ENCODE assay signal across 8 mouse cellular contexts in the genomic region with DNA sequence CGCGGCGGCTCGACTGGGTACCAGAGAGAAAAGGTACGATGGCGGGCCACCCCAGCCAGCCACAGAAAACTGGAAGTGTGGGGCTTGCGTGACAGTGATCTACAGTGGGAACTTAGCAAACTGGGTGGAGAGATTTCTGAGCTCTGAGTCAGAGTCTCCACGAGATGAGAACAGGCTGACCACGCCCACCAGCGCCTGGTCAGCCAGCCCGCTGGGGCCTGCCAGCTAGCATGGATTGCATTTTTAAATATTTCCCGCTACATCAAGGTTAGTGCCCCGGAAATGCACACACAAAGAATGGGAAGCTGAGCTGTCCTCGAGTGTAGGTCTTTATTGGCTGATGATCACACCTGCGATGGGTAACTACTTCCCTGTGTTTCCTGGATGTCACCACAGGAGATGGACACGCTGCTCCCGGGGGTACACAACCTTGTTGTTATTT. TPM values are rescaled to one million over a fixed set of nuclear protein-coding genes. Genes with fewer than 3 reads are reported as not detected.
A peak's percentile ranks its signal among the peaks of the same experiment; 100 is the strongest.
DNase-seq lines count a peak whose midpoint lies in the region; TF ChIP-seq lines count a peak whose summit lies in the region.

No protein-coding gene starts in this region.

- H3K4me1 ChIP-seq in CH12.LX (ENCODE audit: control insufficient read depth in 1 of 2, insufficient read depth in 2 of 2): no peaks in the 10 kb centered on the region
- peaks cover 9% of the 10 kb centered on the region for H3K4me1 ChIP-seq in forebrain, embryonic 10.5 days
- H3K4me1 ChIP-seq in megakaryocyte, embryonic 14.5 days: peaks cover 5% of the 10 kb centered on the region

- dilution Hi-C loops in CH12.LX (cut with MboI; ENCODE audit: extremely low pct_ligation_motif_present, extremely low pct_unique_long_range_greater_than_20kb, low sequenced_read_pairs): no loop called here

- no peak overlapping the region for H3K4me2 ChIP-seq in CH12.LX (ENCODE audit: insufficient read depth, low read depth, poor library complexity, severe bottlenecking)

- TF ChIP-seq POLR2A in CH12.LX (IDR thresholded peaks at IDR 0.05; ENCODE audit: low read depth, low read length): no peak; the same call in 1 of the 2 replicates

- H3K9me3 ChIP-seq in CH12.LX (replicated peaks; ENCODE audit: low read length): no peaks in the 10 kb centered on the region
- no peaks in the 10 kb centered on the region for H3K9me3 ChIP-seq in forebrain, embryonic 10.5 days
- H3K9me3 ChIP-seq in megakaryocyte, embryonic 14.5 days: no peaks in the 10 kb centered on the region

- no peaks in the 10 kb centered on the region for H3K79me2 ChIP-seq in CH12.LX (replicated peaks; ENCODE audit: control insufficient read depth, extremely low read depth, insufficient read depth, poor library complexity, severe bottlenecking)

- no peak for TF ChIP-seq CTCF in CH12.LX (conservative IDR thresholded peaks at IDR 0.05 in 1 of 2, IDR thresholded peaks at IDR 0.05 in 1 of 2; ENCODE audit: low read depth in 2 of 2, low read length in 2 of 2)

- no peak for TF ChIP-seq RAD21 in CH12.LX (IDR thresholded peaks at IDR 0.05; ENCODE audit: low read depth, low read length)

- intact Hi-C loops in heart, postnatal 14 days (cut with DNase I): no loop called here

- no peaks in the 10 kb centered on the region for H3K36me3 ChIP-seq in CH12.LX (replicated peaks in 1 of 2; ENCODE audit: control insufficient read depth in 1 of 2, insufficient read depth in 1 of 2, low read length in 1 of 2)
- no peaks in the 10 kb centered on the region for H3K36me3 ChIP-seq in forebrain, embryonic 10.5 days (replicated peaks)
- H3K36me3 ChIP-seq in megakaryocyte, embryonic 14.5 days (replicated peaks; ENCODE audit: low read length): no peaks in the 10 kb centered on the region

- H3K4me3 ChIP-seq in CH12.LX (replicated peaks in 1 of 3; ENCODE audit: low read depth in 2 of 3, low read length in 2 of 3, poor library complexity in 1 of 3): peak overlapping the region; percentile 7 to 32 (median 10)
- peak overlapping the region; percentile 63 for H3K4me3 ChIP-seq in forebrain, embryonic 10.5 days
- H3K4me3 ChIP-seq in megakaryocyte, embryonic 14.5 days (replicated peaks): peak overlapping the region; percentile 87

- DNase-seq in CH12.LX (ENCODE audit: extremely low read depth): peak; percentile 24
- DNase-seq in adrenal gland, adult 2 months: peak; percentile 89
- DNase-seq in forebrain, embryonic 10.5 days (ENCODE audit: extremely low spot score, low spot score): no peak
- DNase-seq in heart, postnatal 14 days: peak; percentile 51 to 69
- peak; percentile 78 to 86 for DNase-seq in kidney, postnatal 4 days
- peak; percentile 88 for DNase-seq in urinary bladder, postnatal 14 days (ENCODE audit: low spot score)
- DNase-seq in layer of hippocampus, adult 18-20 months (ENCODE audit: low spot score in 2 of 2): no peak

- in situ Hi-C loops in CH12.LX (cut with MboI; ENCODE audit: low pct_ligation_motif_present, low pct_unique_long_range_greater_than_20kb, low sequenced_read_pairs): no loop called here

- no peak overlapping the region for H3K27ac ChIP-seq in CH12.LX (ENCODE audit: insufficient read depth, low read depth)
- peak overlapping the region; percentile 74 for H3K27ac ChIP-seq in forebrain, embryonic 10.5 days

- H3K27me3 ChIP-seq in CH12.LX (replicated peaks): no peaks in the 10 kb centered on the region
- H3K27me3 ChIP-seq in forebrain, embryonic 10.5 days (ENCODE audit: poor library complexity, severe bottlenecking): no peaks in the 10 kb centered on the region
- H3K27me3 ChIP-seq in megakaryocyte, embryonic 14.5 days (replicated peaks): peaks cover 16% of the 10 kb centered on the region

- 25% methylated on average over 17 of the region's 17 CpGs for WGBS in forebrain, embryonic 10.5 days

- no peak for TF ChIP-seq EP300 in CH12.LX (IDR thresholded peaks at IDR 0.05; ENCODE audit: low read length)

- no peak overlapping the region for H3K9ac ChIP-seq in CH12.LX (ENCODE audit: insufficient read depth, low read depth)

TF ChIP-seq in CH12.LX, 34 proteins besides CTCF, POLR2A, EP300 and RAD21:
- TF ChIP-seq SMC3 (IDR thresholded peaks at IDR 0.05; ENCODE audit: low read depth, low read length) (no peak), GABPA (IDR thresholded peaks at IDR 0.05; ENCODE audit: insufficient replicate concordance, low read depth, low read length) (no peak), HCFC1 (IDR thresholded peaks at IDR 0.05; ENCODE audit: low read depth, low read length) (no peak), TCF12 (IDR thresholded peaks at IDR 0.05; ENCODE audit: low read depth, low read length) (no peak), ELF1 (IDR thresholded peaks at IDR 0.05; ENCODE audit: low read depth, low read length) (no peak), E2F4 (IDR thresholded peaks at IDR 0.05; ENCODE audit: insufficient replicate concordance, low read depth, low read length) (no peak), MEF2A (IDR thresholded peaks at IDR 0.05; ENCODE audit: borderline replicate concordance, low read depth, low read length) (no peak), CHD1 (IDR thresholded peaks at IDR 0.05; ENCODE audit: low read depth, low read length) (no peak), USF2 (conservative IDR thresholded peaks at IDR 0.05; ENCODE audit: low read depth, low read length) (no peak), ZC3H11A (IDR thresholded peaks at IDR 0.05; ENCODE audit: low read depth, low read length) (no peak), KAT2A (IDR thresholded peaks at IDR 0.05; ENCODE audit: insufficient replicate concordance, low read length) (no peak), POLR2AphosphoS2 (IDR thresholded peaks at IDR 0.05; ENCODE audit: low read depth, low read length) (no peak)

RNA-seq across cellular contexts. Expression of gene Nfatc4, which starts 7.6 kb away (rescaled TPM):
- not detected in 2 replicates for total RNA-seq in CH12.LX (2012; rRNA removed)
- not detected in 2 replicates for total RNA-seq in CH12.LX (2014; rRNA removed)
- not detected in 2 replicates for polyA plus RNA-seq in CH12.LX (2012; ENCODE audit: insufficient read length, low read depth)
- total RNA-seq in adrenal gland, adult 2 months (2021): 10 to 100 TPM; 17.9 to 21.9 TPM
- polyA plus RNA-seq in adrenal gland, adult 2 months (2012; rRNA removed): 50.5 and 58.1 TPM in 2 replicates
- polyA plus RNA-seq in forebrain, embryonic 10.5 days (2016; fragmentation: Nextera tagmentation; extraction: Ambion mirVana): 37.9 and 39.1 TPM in 2 replicates
- total RNA-seq in heart, postnatal 14 days (2021): 1 to 10 TPM; 7.0 to 9.2 TPM
- polyA plus RNA-seq in megakaryocyte, embryonic 14.5 days (2012; ENCODE audit: insufficient read depth, low replicate concordance): 0.08 TPM in 1 of 2 replicates, not detected in the other
- total RNA-seq in layer of hippocampus, adult 18-20 months (2021): 1 to 10 TPM; 1.4 to 2.3 TPM

RNA-seq across cellular contexts. Expression of gene Ripk3, which starts 26.7 kb away (rescaled TPM):
- total RNA-seq in CH12.LX (2012; rRNA removed) (1.0 and 2.0 TPM in 2 replicates), CH12.LX (2014; rRNA removed) (0.15 and 0.80 TPM in 2 replicates)
- 1.00 TPM in 1 of 2 replicates, not detected in the other for polyA plus RNA-seq in CH12.LX (2012; ENCODE audit: insufficient read length, low read depth)
- total RNA-seq in adrenal gland, adult 2 months (2021): 1 to 10 TPM; 3.3 to 3.7 TPM
- polyA plus RNA-seq in adrenal gland, adult 2 months (2012; rRNA removed): 6.2 and 6.4 TPM in 2 replicates
- 8.0 and 10.2 TPM in 2 replicates for polyA plus RNA-seq in forebrain, embryonic 10.5 days (2016; fragmentation: Nextera tagmentation; extraction: Ambion mirVana)
- total RNA-seq in heart, postnatal 14 days (2021): 1 to 10 TPM; 4.4 to 6.1 TPM
- 38.4 and 95.9 TPM in 2 replicates for polyA plus RNA-seq in megakaryocyte, embryonic 14.5 days (2012; ENCODE audit: insufficient read depth, low replicate concordance)
- total RNA-seq in layer of hippocampus, adult 18-20 months (2021): 1 to 10 TPM in 1 of 2 experiments, under 1 TPM in 1; 0.52 to 1.1 TPM

RNA-seq across cellular contexts. Expression of gene Adcy4, which starts 31.4 kb away (rescaled TPM):
- total RNA-seq in CH12.LX (2012; rRNA removed) (not detected in 2 replicates), CH12.LX (2014; rRNA removed) (not detected in 2 replicates)
- not detected in 2 replicates for polyA plus RNA-seq in CH12.LX (2012; ENCODE audit: insufficient read length, low read depth)
- total RNA-seq in adrenal gland, adult 2 months (2021): 10 to 100 TPM in 1 of 2 experiments, 1 to 10 TPM in 1; 9.8 to 12.5 TPM
- polyA plus RNA-seq in adrenal gland, adult 2 months (2012; rRNA removed): 17.1 and 21.0 TPM in 2 replicates
- 4.6 and 5.4 TPM in 2 replicates for polyA plus RNA-seq in forebrain, embryonic 10.5 days (2016; fragmentation: Nextera tagmentation; extraction: Ambion mirVana)
- 10 to 100 TPM; 19.8 to 21.1 TPM for total RNA-seq in heart, postnatal 14 days (2021)
- not detected in 2 replicates for polyA plus RNA-seq in megakaryocyte, embryonic 14.5 days (2012; ENCODE audit: insufficient read depth, low replicate concordance)
- 1 to 10 TPM; 3.1 to 4.4 TPM for total RNA-seq in layer of hippocampus, adult 18-20 months (2021)

RNA-seq across cellular contexts. Expression of gene Nynrin, which starts 38.5 kb away (rescaled TPM):
- total RNA-seq in CH12.LX (2012; rRNA removed) (under 0.01 and 0.04 TPM in 2 replicates), CH12.LX (2014; rRNA removed) (not detected in 2 replicates)
- 0.04 and 0.10 TPM in 2 replicates for polyA plus RNA-seq in CH12.LX (2012; ENCODE audit: insufficient read length, low read depth)
- 10 to 100 TPM in 1 of 2 experiments, 1 to 10 TPM in 1; 7.2 to 16.1 TPM for total RNA-seq in adrenal gland, adult 2 months (2021)
- 5.1 and 5.3 TPM in 2 replicates for polyA plus RNA-seq in adrenal gland, adult 2 months (2012; rRNA removed)
- 24.5 and 25.8 TPM in 2 replicates for polyA plus RNA-seq in forebrain, embryonic 10.5 days (2016; fragmentation: Nextera tagmentation; extraction: Ambion mirVana)
- 10 to 100 TPM; 13.6 to 15.8 TPM for total RNA-seq in heart, postnatal 14 days (2021)
- polyA plus RNA-seq in megakaryocyte, embryonic 14.5 days (2012; ENCODE audit: insufficient read depth, low replicate concordance): 0.61 and 1.4 TPM in 2 replicates
- total RNA-seq in layer of hippocampus, adult 18-20 months (2021): 1 to 10 TPM; 7.0 to 8.0 TPM

RNA-seq across cellular contexts. Expression of gene Ltb4r1, which starts 49.6 kb away (rescaled TPM):
- 0.13 TPM in 1 of 2 replicates, not detected in the other for total RNA-seq in CH12.LX (2012; rRNA removed)
- total RNA-seq in CH12.LX (2014; rRNA removed): 0.16 and 0.21 TPM in 2 replicates
- 0.33 TPM in 1 of 2 replicates, not detected in the other for polyA plus RNA-seq in CH12.LX (2012; ENCODE audit: insufficient read length, low read depth)
- under 1 TPM in 1 of 2 experiments, not detected in 1; 0.76 TPM for total RNA-seq in adrenal gland, adult 2 months (2021)
- polyA plus RNA-seq in adrenal gland, adult 2 months (2012; rRNA removed): 1.4 and 1.7 TPM in 2 replicates
- 0.26 TPM in 2 replicates for polyA plus RNA-seq in forebrain, embryonic 10.5 days (2016; fragmentation: Nextera tagmentation; extraction: Ambion mirVana)
- under 1 TPM; 0.37 to 0.60 TPM for total RNA-seq in heart, postnatal 14 days (2021)
- 24.2 and 36.1 TPM in 2 replicates for polyA plus RNA-seq in megakaryocyte, embryonic 14.5 days (2012; ENCODE audit: insufficient read depth, low replicate concordance)
- total RNA-seq in layer of hippocampus, adult 18-20 months (2021): under 1 TPM in 1 of 2 experiments, not detected in 1; 0.45 TPM

Comparison
In these comparisons a context has a peak if more than half of its experiments do, and no peak if none do; other contexts are left out.
1. DNase-seq: peak in CH12.LX (single experiment), adrenal gland, adult 2 months (single experiment), heart, postnatal 14 days (2 of 2), kidney, postnatal 4 days (2 of 2) and urinary bladder, postnatal 14 days (single experiment); none in forebrain, embryonic 10.5 days (single experiment) and layer of hippocampus, adult 18-20 months (0 of 2).
2. H3K4me3 ChIP-seq: peak in every context shown above with its lines; median percentile 87 in megakaryocyte, embryonic 14.5 days; 63 in forebrain, embryonic 10.5 days; 10 in CH12.LX.
3. RNA of gene Adcy4, which starts 31.4 kb away (total RNA-seq): 19.8 to 21.1 TPM in heart, postnatal 14 days, 9.8 to 12.5 TPM in adrenal gland, adult 2 months and 3.1 to 4.4 TPM in layer of hippocampus, adult 18-20 months; not detected in CH12.LX; every median in the first group is over 4 times any median in the second.